Mouse (Mus musculus) midbrain, embryonic 15.5 days (tissue): ENCODE results near the gene Arf1. TPM values are rescaled to one million over a fixed set of nuclear protein-coding genes. Genes with fewer than 3 reads are reported as not detected.

Source experiments
- ATAC-seq: fragments of 200-750 bp; cut with Nextera tagmentation; replicated peaks from 2 replicates; pipeline ENCODE4 v1.8.0; 2017; ENCODE audit warnings: moderate TSS enrichment
- H3K27ac ChIP-seq: fragments of 300-500 bp; sonication (generic); 2 replicates; pipeline ENCODE4 v1.5.1; 2015; ENCODE audit warnings: mild to moderate bottlenecking, inconsistent platforms
- H3K27me3 ChIP-seq: fragments of 300-500 bp; sonication (generic); replicated peaks from 2 replicates; pipeline ENCODE4 v1.6.1; 2015; ENCODE audit warnings: inconsistent platforms
- H3K36me3 ChIP-seq: fragments of 300-500 bp; sonication (generic); replicated peaks from 2 replicates; pipeline ENCODE4 v1.6.1; 2015; ENCODE audit warnings: inconsistent platforms
- H3K4me1 ChIP-seq: fragments of 300-500 bp; sonication (generic); 2 replicates; pipeline ENCODE4 v1.6.1; 2015; ENCODE audit warnings: inconsistent platforms
- H3K4me2 ChIP-seq: fragments of 300-500 bp; sonication (generic); 2 replicates; pipeline ENCODE4 v1.6.1; 2015; ENCODE audit warnings: inconsistent platforms, mild to moderate bottlenecking, moderate library complexity
- H3K4me3 ChIP-seq: fragments of 300-500 bp; sonication (generic); 2 replicates; pipeline ENCODE4 v1.5.1; 2015; ENCODE audit warnings: mild to moderate bottlenecking, inconsistent platforms
- H3K9ac ChIP-seq: fragments of 300-500 bp; sonication (generic); 2 replicates; pipeline ENCODE4 v1.6.1; 2015; ENCODE audit warnings: mild to moderate bottlenecking, inconsistent platforms
- H3K9me3 ChIP-seq: fragments of 300-500 bp; sonication (generic); 2 replicates; pipeline ENCODE4 v1.6.1; 2016; ENCODE audit warnings: inconsistent platforms
- WGBS: fragments of 180-500 bp; shearing (Covaris S2); methylation state at CpG from one replicate; pipeline ENCODE4 v1.1.7; 2015; ENCODE audit warnings: mixed read lengths; 5-methylcytosine and 5-hydroxymethylcytosine counted together
- polyA plus RNA-seq: library from polyadenylated mRNA; unstranded; fragments of >200 nt; fragmentation: Nextera tagmentation; extraction: Ambion mirVana; gene quantifications from 2 replicates; pipeline ENCODE4 v1.2.1, GENCODE M21; 2015

Arf1 gene
- polyA plus RNA-seq, 1 experiment from 2014 or later, result 645 TPM

DNA sequence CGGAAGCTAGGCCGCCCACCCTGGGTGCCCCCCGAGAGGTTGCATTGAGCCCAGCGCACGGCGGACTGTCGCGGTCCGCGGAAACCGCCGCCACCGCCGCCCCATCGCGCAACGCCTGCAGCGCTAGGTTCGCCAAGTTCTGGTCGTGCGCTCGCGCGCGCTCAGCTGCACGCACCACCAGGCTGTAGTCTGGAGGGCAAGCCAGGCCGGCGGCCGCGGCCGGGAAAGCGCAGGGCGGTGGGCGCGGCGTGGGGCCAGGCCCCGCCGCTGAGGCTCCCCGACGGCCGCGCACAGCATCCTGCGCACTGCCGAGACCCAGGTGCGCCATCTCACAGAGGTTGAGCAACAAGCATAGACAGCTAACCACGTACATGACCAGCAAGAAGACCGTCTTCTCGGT is 51.6 kb downstream of the Arf1 start:
- ATAC-seq, result no peak
- Histone ChIP-seq H3K36me3 (no peaks in the 10 kb centered on the region), H3K27me3 (peaks cover 56% of the 10 kb centered on the region), H3K27ac (no peak overlapping the region), H3K9ac (no peak overlapping the region), H3K9me3 (no peaks in the 10 kb centered on the region), H3K4me1 (no peaks in the 10 kb centered on the region), H3K4me2 (no peak overlapping the region), H3K4me3 (0 out of 2 replicates have a peak overlapping the region, but pooled peaks have one; percentile 4)
- 3% methylated on average over 48 of the region's 48 CpGs for whole genome bisulfite sequencing

DNA sequence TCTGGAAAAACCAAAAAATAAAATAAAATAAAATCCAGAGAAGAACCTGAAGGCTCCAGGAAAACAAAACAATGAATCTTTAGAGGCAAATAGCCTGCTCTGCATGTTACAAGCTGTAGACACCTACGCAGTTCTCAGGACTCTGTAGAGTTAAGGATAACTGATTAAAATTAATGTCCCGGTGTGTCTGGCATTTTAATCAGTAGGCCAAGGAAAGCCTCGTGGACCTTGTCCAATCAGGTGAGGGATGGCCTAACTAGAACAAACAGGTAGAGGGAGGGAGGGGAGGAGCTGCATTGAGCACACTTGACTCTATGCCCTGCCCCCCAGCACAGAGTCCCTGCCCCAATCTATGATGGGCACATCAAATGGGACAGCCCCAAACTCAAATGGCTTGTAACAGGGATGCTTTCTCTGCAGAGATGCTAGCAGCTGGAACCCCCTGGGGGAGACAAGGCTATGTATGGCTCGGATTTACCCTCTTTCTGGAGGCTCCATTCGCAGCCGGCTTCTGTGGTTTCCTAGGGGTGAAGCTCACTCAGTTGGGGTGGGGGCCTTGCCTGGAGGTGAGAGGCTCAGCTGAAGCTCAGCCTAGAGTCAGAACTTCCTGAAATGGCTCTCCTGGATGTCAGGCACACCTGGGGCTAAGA is 53.8 kb downstream of the Arf1 start:
- H3K36me3 ChIP-seq, result no peaks in the 10 kb centered on the region
- H3K9ac ChIP-seq, result no peak overlapping the region
- H3K27me3 ChIP-seq, result peaks cover 52% of the 10 kb centered on the region
- no peak overlapping the region for H3K4me2 ChIP-seq
- H3K9me3 ChIP-seq, result no peaks in the 10 kb centered on the region
- H3K4me3 ChIP-seq, result no peak overlapping the region
- H3K27ac ChIP-seq, result no peak overlapping the region
- WGBS, result 46% methylated on average over 6 of the region's 6 CpGs
- ATAC-seq, result no peak
- H3K4me1 ChIP-seq, result no peaks in the 10 kb centered on the region

DNA sequence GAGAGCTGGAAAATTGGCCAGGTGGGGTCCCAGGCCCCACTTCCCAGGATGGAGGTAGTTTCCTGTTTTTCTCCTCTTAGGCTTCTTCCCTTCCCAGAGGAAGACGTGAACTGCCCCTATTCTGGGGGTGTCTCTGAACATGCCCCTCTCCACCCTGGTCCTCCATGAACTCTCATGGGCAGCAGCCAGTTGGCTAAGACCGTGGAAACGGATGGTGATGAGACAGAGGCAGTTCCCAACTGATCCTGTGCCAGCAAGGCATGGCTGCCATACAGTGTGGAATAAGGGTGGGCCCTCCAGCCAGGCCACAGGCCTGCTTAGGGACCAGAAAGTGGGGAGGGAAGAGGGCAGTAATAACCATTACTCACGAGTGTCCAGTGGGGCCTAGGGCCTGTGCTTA is 57.5 kb downstream of the Arf1 start:
- ATAC-seq, result no peak
- Histone ChIP-seq H3K36me3 (no peaks in the 10 kb centered on the region), H3K4me2 (no peak overlapping the region), H3K4me1 (no peaks in the 10 kb centered on the region), H3K9ac (no peak overlapping the region), H3K9me3 (no peaks in the 10 kb centered on the region), H3K27ac (no peak overlapping the region), H3K27me3 (peaks cover 15% of the 10 kb centered on the region), H3K4me3 (no peak overlapping the region)
- 68% methylated on average over 4 of the region's 4 CpGs for whole genome bisulfite sequencing

DNA sequence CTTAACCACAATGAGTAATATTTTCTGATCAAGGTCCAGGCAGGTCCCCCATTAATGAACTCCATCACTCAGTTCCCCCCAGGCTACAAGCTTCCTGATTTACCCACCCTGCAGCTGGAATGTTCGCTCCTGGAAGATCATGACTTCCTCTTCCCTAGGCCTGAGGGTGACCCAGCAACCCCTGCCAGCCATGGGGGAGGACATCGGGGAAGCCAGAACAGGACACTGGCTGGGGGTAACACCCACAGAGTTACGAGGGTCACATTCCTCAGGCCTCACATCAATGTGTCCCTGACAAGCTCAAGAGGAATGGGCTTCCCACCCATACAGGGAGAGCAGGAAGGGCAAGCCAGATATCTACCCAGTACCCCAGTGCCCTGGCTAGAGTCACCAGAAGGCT is 58.3 kb downstream of the Arf1 start:
- 84% methylated on average over 3 of the region's 3 CpGs for WGBS

DNA sequence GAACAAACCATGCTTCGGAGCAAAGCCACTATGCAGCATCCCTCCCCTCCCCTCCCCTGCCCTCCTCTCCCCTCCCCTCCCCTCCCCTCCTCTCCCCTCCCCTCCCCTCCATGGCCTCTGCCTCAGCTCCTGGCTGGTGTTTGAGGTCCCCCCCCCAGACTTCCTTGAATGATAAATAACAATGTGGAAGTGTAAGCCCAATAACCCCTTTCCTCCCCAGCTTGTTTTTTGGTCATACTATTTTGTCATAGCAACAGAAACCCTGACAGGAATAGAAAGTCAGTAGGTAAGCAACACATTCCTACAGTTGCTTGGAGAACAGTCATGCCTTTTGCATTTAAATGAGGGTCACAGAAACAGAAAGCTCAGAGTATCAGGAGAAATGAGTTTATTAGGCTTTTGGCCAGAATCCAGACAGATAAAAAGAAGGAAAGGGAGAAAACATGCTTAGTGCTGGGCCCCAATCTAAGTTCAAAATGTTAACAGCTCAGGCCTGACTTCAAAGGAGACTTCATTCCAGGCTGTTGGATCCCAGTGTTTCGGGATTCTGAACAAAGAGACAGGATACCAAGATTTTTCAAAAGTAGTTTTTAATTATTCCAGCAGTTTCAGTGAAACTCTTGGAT is 62.3 kb downstream of the Arf1 start:
- ATAC-seq, result no peak
- H3K27ac ChIP-seq, result no peak overlapping the region

More for the DNA sequence above, 58.3 kb downstream of the Arf1 start:
- Histone ChIP-seq H3K36me3 (no peaks in the 10 kb centered on the region), H3K4me1 (no peaks in the 10 kb centered on the region), H3K4me3 (no peak overlapping the region), H3K4me2 (no peak overlapping the region), H3K27ac (no peak overlapping the region), H3K27me3 (peaks cover 7% of the 10 kb centered on the region), H3K9me3 (no peaks in the 10 kb centered on the region), H3K9ac (no peak overlapping the region)
- no peak for ATAC-seq

DNA sequence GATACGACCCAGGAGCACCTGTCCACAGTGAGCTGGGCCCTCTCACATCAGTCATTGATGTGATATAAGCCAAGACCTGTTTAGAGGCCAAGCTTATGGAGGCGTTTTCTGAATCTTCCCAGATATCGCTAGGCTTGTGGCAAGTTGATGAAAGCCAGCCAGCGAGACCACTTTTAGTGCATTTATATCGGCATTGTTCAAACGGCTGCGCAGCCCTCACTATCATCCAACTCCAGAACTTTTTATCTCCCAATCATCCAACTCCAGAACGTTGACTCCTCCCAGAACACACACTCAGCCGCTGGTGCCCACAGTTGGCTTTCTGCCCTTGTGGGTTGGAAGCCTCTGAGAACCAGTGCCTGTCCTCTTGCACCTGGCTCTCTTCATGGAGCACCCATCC is 63.7 kb downstream of the Arf1 start:
- H3K9ac ChIP-seq, result no peak overlapping the region
- H3K4me3 ChIP-seq, result no peak overlapping the region
- H3K4me2 ChIP-seq, result peak overlapping the region; percentile 75
- H3K36me3 ChIP-seq, result no peaks in the 10 kb centered on the region
- no peak for ATAC-seq
- peak overlapping the region; percentile 100 for H3K27ac ChIP-seq
- 89% methylated on average over 9 of the region's 9 CpGs for WGBS
- no peaks in the 10 kb centered on the region for H3K27me3 ChIP-seq
- H3K4me1 ChIP-seq, result peaks cover 19% of the 10 kb centered on the region
- no peaks in the 10 kb centered on the region for H3K9me3 ChIP-seq

More for the DNA sequence above, 62.3 kb downstream of the Arf1 start:
- 36% methylated on average over 2 of the region's 2 CpGs for WGBS
- Histone ChIP-seq H3K4me3 (no peak overlapping the region), H3K9me3 (no peaks in the 10 kb centered on the region), H3K36me3 (no peaks in the 10 kb centered on the region), H3K27me3 (no peaks in the 10 kb centered on the region), H3K9ac (no peak overlapping the region), H3K4me2 (no peak overlapping the region), H3K4me1 (peaks cover 19% of the 10 kb centered on the region)

DNA sequence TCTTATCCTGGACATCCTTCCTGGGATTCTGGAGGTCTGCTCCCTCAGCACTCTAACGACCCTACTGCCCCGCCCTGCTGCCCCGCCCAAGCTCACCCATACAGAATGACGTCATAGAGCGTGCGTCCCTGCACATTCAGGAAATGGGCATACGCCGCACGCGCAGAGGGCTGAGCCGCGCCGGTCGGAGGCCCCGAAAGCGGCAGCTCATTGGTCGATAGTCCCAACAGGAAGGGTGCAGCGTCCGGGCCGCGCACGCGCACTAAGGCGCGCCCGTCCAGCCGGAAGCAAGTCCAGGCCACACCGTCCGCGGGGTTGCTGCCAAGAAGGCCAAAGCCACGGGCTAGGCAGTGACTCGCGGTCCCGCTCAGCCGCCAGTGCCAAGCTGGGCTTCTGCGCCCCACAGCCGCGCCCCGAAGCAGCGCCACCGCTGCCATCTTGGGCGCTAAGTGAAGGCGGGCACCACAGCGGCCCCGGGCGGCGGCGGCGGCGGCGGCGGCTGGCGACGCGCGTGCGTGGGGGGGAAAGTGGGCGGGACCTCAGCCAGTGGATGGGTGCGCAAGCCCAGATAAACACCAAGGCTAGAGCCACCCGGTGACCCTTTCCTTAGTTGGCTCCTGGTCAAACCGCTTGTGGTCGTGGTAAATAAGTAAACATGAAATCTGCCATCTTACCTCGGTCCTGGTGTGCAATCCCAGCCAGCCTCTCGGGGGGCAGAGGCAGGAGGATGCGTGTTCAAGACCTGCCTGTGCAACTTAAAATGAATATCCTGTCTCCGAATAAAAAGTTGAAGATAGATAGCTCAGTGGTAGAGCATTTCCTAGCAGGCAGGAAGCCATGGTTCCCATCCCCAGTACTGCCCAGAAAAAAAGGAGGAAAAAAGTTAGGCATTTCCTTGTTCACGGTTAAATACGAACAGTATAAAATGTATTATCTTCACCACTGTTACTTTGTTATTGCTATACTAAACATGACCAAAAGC is 64.5 kb downstream of the Arf1 start, which contains the start of gene Iba57:
Gene Iba57 (minus strand): TSS at position 485 of the 982 bp plus-strand sequence.
- no peaks in the 10 kb centered on the region for H3K27me3 ChIP-seq
- H3K4me3 ChIP-seq, result peak within 1 kb of the TSS; percentile 94
- no peaks in the 10 kb centered on the region for H3K9me3 ChIP-seq
- H3K36me3 ChIP-seq, result 0 out of 2 replicates have a peak, but pooled peaks cover 1% of the 10 kb centered on the region
- peak within 1 kb of the TSS; percentile 95 for H3K9ac ChIP-seq
- WGBS, result 3% methylated on average over 68 of the region's 68 CpGs
- peaks cover 19% of the 10 kb centered on the region for H3K4me1 ChIP-seq
- peak within 1 kb of the TSS; percentile 100 for H3K27ac ChIP-seq
- peak; percentile 99 for ATAC-seq
- H3K4me2 ChIP-seq, result peak within 1 kb of the TSS; percentile 75

DNA sequence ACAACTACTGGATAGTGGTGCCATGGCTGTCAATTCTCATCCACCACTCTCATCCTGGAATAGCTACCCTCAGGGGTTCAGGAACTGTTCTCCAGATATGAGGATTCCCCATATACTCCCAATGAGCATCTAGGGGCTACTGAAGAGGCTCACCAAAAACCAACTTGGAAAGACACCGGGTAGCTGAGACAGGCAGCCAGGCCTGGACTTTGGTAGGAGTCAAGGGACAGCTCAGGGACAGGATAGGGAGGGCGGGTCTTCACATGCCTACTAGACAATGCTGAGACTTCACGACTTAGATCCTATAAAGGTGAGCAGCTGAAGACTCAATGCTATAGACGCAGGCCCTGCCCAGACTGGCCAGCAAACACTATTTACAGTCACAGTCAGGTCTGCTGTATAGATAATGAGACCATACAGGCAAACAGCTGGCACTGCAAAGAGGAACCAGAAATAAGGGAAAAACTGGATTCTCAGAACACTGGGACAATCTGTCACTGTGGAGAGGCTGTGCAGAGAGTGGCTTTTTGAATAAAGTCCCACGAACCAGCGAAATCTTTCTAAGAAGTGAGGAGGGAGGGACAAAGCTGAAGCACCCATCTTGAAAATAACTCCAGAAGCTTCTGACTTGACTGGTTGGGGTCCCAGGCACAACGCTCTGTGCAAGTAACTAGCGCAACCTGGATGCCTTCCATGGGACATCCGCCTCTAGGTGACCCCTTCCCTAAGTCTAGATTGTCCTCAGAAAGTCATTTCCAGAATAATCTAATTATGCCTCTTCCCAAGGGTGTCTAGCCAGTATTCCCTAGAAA is 65.4 kb downstream of the Arf1 start:
- H3K4me2 ChIP-seq, result peak overlapping the region; percentile 75
- H3K9me3 ChIP-seq, result no peaks in the 10 kb centered on the region
- peak overlapping the region; percentile 100 for H3K27ac ChIP-seq
- H3K4me1 ChIP-seq, result peaks cover 19% of the 10 kb centered on the region
- 60% methylated on average over 9 of the region's 9 CpGs for WGBS
- H3K36me3 ChIP-seq, result 0 out of 2 replicates have a peak, but pooled peaks cover 10% of the 10 kb centered on the region
- peak overlapping the region; percentile 94 for H3K4me3 ChIP-seq
- H3K9ac ChIP-seq, result peak overlapping the region; percentile 95
- H3K27me3 ChIP-seq, result no peaks in the 10 kb centered on the region
- ATAC-seq, result peak; percentile 1; the same call in 1 of the 2 replicates

Other genes starting within 250 kb of the Arf1 start
- gene Obscn, start 91.9 kb downstream of the Arf1 start, polyA plus RNA-seq, result 0.28 and 0.38 TPM in 2 replicates
- 7.2 and 8.7 TPM in 2 replicates for gene Iba57, start 64.5 kb downstream of the Arf1 start, polyA plus RNA-seq
- 0.13 and 0.28 TPM in 2 replicates for gene Gjc2, start 45.1 kb downstream of the Arf1 start, polyA plus RNA-seq
- 232 and 257 TPM in 2 replicates for gene Guk1, start 36.1 kb downstream of the Arf1 start, polyA plus RNA-seq
- 89.8 and 93.2 TPM in 2 replicates for gene Mrpl55, start 25.8 kb downstream of the Arf1 start, polyA plus RNA-seq
- gene 2310033P09Rik, start 19.9 kb downstream of the Arf1 start, polyA plus RNA-seq, result 24.3 and 27.7 TPM in 2 replicates
- gene Wnt3a, start 62.5 kb upstream of the Arf1 start, polyA plus RNA-seq, result 0.43 and 0.61 TPM in 2 replicates
- gene Wnt9a, start 78.7 kb upstream of the Arf1 start, polyA plus RNA-seq, result 3.8 and 3.9 TPM in 2 replicates
- gene Prss38, start 147.4 kb upstream of the Arf1 start, polyA plus RNA-seq, result 0.18 TPM in 1 of 2 replicates, not detected in the other
- 19.2 and 20.5 TPM in 2 replicates for gene Jmjd4, start 221.8 kb upstream of the Arf1 start, polyA plus RNA-seq
- gene Snap47, start 222.9 kb upstream of the Arf1 start, polyA plus RNA-seq, result 539 and 549 TPM in 2 replicates
- 13.8 and 15.4 TPM in 2 replicates for gene Zfp867, start 244.2 kb upstream of the Arf1 start, polyA plus RNA-seq